Mouse (Mus musculus): ENCODE measurements around the gene Pigv. TPM values are rescaled to one million over a fixed set of nuclear protein-coding genes. Genes with fewer than 3 reads are reported as not detected.
A peak's percentile ranks its signal among the peaks of the same experiment; 100 is the strongest.

The Pigv gene
- polyA plus RNA-seq, 1 experiment, result 7.3 TPM

GRCm38 (mm10) chr4:133632483-133633327 lies 39.7 kb downstream of the Pigv start:
- H3K79me2 ChIP-seq (ENCODE audit: control insufficient read depth, insufficient read depth), result peaks cover 48% of the 10 kb centered on the region
- no peaks in the 10 kb centered on the region for H3K36me3 ChIP-seq (ENCODE audit: control insufficient read depth, insufficient read depth)
- no peaks in the 10 kb centered on the region for H3K27me3 ChIP-seq (ENCODE audit: control insufficient read depth, insufficient read depth, insufficient read length)
- H3ac ChIP-seq (ENCODE audit: control insufficient read depth, insufficient read length, low read depth), result peak overlapping the region; percentile 89
- peaks cover 25% of the 10 kb centered on the region for H3K79me3 ChIP-seq (ENCODE audit: low read depth)
- H3K4me3 ChIP-seq (ENCODE audit: insufficient read depth, poor library complexity, severe bottlenecking), result peak overlapping the region; percentile 46
- TF ChIP-seq MYOG (IDR thresholded peaks at IDR 0.05; ENCODE audit: control insufficient read depth, extremely low read depth, insufficient read length), result no peak
- TF ChIP-seq MAX (IDR thresholded peaks at IDR 0.05), result no peak
- no peak for TF ChIP-seq FOSL1 (IDR thresholded peaks at IDR 0.05; ENCODE audit: insufficient read depth, low read length, poor library complexity, severe bottlenecking)
- no peak for TF ChIP-seq CEBPB (IDR thresholded peaks at IDR 0.05; ENCODE audit: low read depth)
- TF ChIP-seq CTCF (IDR thresholded peaks at IDR 0.05; ENCODE audit: control insufficient read depth, insufficient read depth, insufficient read length), result no peak
- TF ChIP-seq USF1 (IDR thresholded peaks at IDR 0.05; ENCODE audit: low read depth), result no peak
- no peak for TF ChIP-seq MYOD1 (IDR thresholded peaks at IDR 0.05; ENCODE audit: control insufficient read depth, insufficient read length, low read depth)

- Histone ChIP-seq H3K79me2 (ENCODE audit: control insufficient read depth, insufficient read depth) (peaks cover 48% of the 10 kb centered on the region), H3ac (ENCODE audit: control insufficient read depth, insufficient read length, low read depth) (no peak overlapping the region), H3K79me3 (ENCODE audit: low read depth) (peaks cover 25% of the 10 kb centered on the region), H3K27me3 (ENCODE audit: control insufficient read depth, insufficient read depth, insufficient read length) (no peaks in the 10 kb centered on the region), H3K36me3 (ENCODE audit: control insufficient read depth, insufficient read depth) (no peaks in the 10 kb centered on the region), H3K4me3 (ENCODE audit: insufficient read depth, poor library complexity, severe bottlenecking) (peak overlapping the region; percentile 46)
- TF ChIP-seq MYOG (IDR thresholded peaks at IDR 0.05; ENCODE audit: control insufficient read depth, extremely low read depth, insufficient read length) (no peak), CTCF (IDR thresholded peaks at IDR 0.05; ENCODE audit: control insufficient read depth, insufficient read depth, insufficient read length) (no peak), MYOD1 (IDR thresholded peaks at IDR 0.05; ENCODE audit: control insufficient read depth, insufficient read length, low read depth) (no peak), USF1 (IDR thresholded peaks at IDR 0.05; ENCODE audit: low read depth) (no peak), MAX (IDR thresholded peaks at IDR 0.05) (no peak), FOSL1 (IDR thresholded peaks at IDR 0.05; ENCODE audit: insufficient read depth, low read length, poor library complexity, severe bottlenecking) (no peak), CEBPB (IDR thresholded peaks at IDR 0.05; ENCODE audit: low read depth) (no peak)
Observed at GRCm38 (mm10) chr4:133631769-133632411, 40.6 kb downstream of the Pigv start.

- H3K27me3 ChIP-seq (ENCODE audit: control insufficient read depth, insufficient read depth, insufficient read length), result no peaks in the 10 kb centered on the region
- H3K36me3 ChIP-seq (ENCODE audit: control insufficient read depth, insufficient read depth), result no peaks in the 10 kb centered on the region
- peaks cover 48% of the 10 kb centered on the region for H3K79me2 ChIP-seq (ENCODE audit: control insufficient read depth, insufficient read depth)
- H3K79me3 ChIP-seq (ENCODE audit: low read depth), result peaks cover 25% of the 10 kb centered on the region
- H3ac ChIP-seq (ENCODE audit: control insufficient read depth, insufficient read length, low read depth), result no peak overlapping the region
- TF ChIP-seq CTCF (IDR thresholded peaks at IDR 0.05; ENCODE audit: control insufficient read depth, insufficient read depth, insufficient read length) (no peak), USF1 (IDR thresholded peaks at IDR 0.05; ENCODE audit: low read depth) (no peak), MAX (IDR thresholded peaks at IDR 0.05) (no peak), CEBPB (IDR thresholded peaks at IDR 0.05; ENCODE audit: low read depth) (no peak), MYOD1 (IDR thresholded peaks at IDR 0.05; ENCODE audit: control insufficient read depth, insufficient read length, low read depth) (no peak), FOSL1 (IDR thresholded peaks at IDR 0.05; ENCODE audit: insufficient read depth, low read length, poor library complexity, severe bottlenecking) (no peak), MYOG (IDR thresholded peaks at IDR 0.05; ENCODE audit: control insufficient read depth, extremely low read depth, insufficient read length) (no peak)
- no peak overlapping the region for H3K4me3 ChIP-seq (ENCODE audit: insufficient read depth, poor library complexity, severe bottlenecking)
Observed at GRCm38 (mm10) chr4:133631071-133631768, 41.2 kb downstream of the Pigv start.

GRCm38 (mm10) chr4:133630326-133630920 lies 42.0 kb downstream of the Pigv start:
- H3K79me2 ChIP-seq (ENCODE audit: control insufficient read depth, insufficient read depth), result peaks cover 48% of the 10 kb centered on the region
- H3K36me3 ChIP-seq (ENCODE audit: control insufficient read depth, insufficient read depth), result no peaks in the 10 kb centered on the region
- no peak overlapping the region for H3ac ChIP-seq (ENCODE audit: control insufficient read depth, insufficient read length, low read depth)
- peaks cover 25% of the 10 kb centered on the region for H3K79me3 ChIP-seq (ENCODE audit: low read depth)
- no peak for TF ChIP-seq USF1 (IDR thresholded peaks at IDR 0.05; ENCODE audit: low read depth)
- TF ChIP-seq MYOD1 (IDR thresholded peaks at IDR 0.05; ENCODE audit: control insufficient read depth, insufficient read length, low read depth), result no peak
- TF ChIP-seq MAX (IDR thresholded peaks at IDR 0.05), result no peak
- no peak for TF ChIP-seq CEBPB (IDR thresholded peaks at IDR 0.05; ENCODE audit: low read depth)
- TF ChIP-seq MYOG (IDR thresholded peaks at IDR 0.05; ENCODE audit: control insufficient read depth, extremely low read depth, insufficient read length), result no peak
- no peak for TF ChIP-seq FOSL1 (IDR thresholded peaks at IDR 0.05; ENCODE audit: insufficient read depth, low read length, poor library complexity, severe bottlenecking)
- no peak for TF ChIP-seq CTCF (IDR thresholded peaks at IDR 0.05; ENCODE audit: control insufficient read depth, insufficient read depth, insufficient read length)
- no peaks in the 10 kb centered on the region for H3K27me3 ChIP-seq (ENCODE audit: control insufficient read depth, insufficient read depth, insufficient read length)
- no peak overlapping the region for H3K4me3 ChIP-seq (ENCODE audit: insufficient read depth, poor library complexity, severe bottlenecking)

- H3K36me3 ChIP-seq (ENCODE audit: control insufficient read depth, insufficient read depth), result no peaks in the 10 kb centered on the region
- no peak for TF ChIP-seq MAX (IDR thresholded peaks at IDR 0.05)
- TF ChIP-seq CTCF (IDR thresholded peaks at IDR 0.05; ENCODE audit: control insufficient read depth, insufficient read depth, insufficient read length), result no peak
- TF ChIP-seq MYOD1 (IDR thresholded peaks at IDR 0.05; ENCODE audit: control insufficient read depth, insufficient read length, low read depth), result no peak
- no peak for TF ChIP-seq FOSL1 (IDR thresholded peaks at IDR 0.05; ENCODE audit: insufficient read depth, low read length, poor library complexity, severe bottlenecking)
- TF ChIP-seq USF1 (IDR thresholded peaks at IDR 0.05; ENCODE audit: low read depth), result no peak
- no peak for TF ChIP-seq CEBPB (IDR thresholded peaks at IDR 0.05; ENCODE audit: low read depth)
- no peak for TF ChIP-seq MYOG (IDR thresholded peaks at IDR 0.05; ENCODE audit: control insufficient read depth, extremely low read depth, insufficient read length)
- H3K79me2 ChIP-seq (ENCODE audit: control insufficient read depth, insufficient read depth), result peaks cover 48% of the 10 kb centered on the region
- H3K79me3 ChIP-seq (ENCODE audit: low read depth), result peaks cover 25% of the 10 kb centered on the region
- no peaks in the 10 kb centered on the region for H3K27me3 ChIP-seq (ENCODE audit: control insufficient read depth, insufficient read depth, insufficient read length)
- no peak overlapping the region for H3ac ChIP-seq (ENCODE audit: control insufficient read depth, insufficient read length, low read depth)
- no peak overlapping the region for H3K4me3 ChIP-seq (ENCODE audit: insufficient read depth, poor library complexity, severe bottlenecking)
Observed at GRCm38 (mm10) chr4:133629191-133629590, 43.3 kb downstream of the Pigv start.

Data from C2C12 (cell line).